Mouse (Mus musculus) intestine, postnatal 0 days (tissue): ENCODE measurements around the gene Akap8l. TPM values are rescaled to one million over a fixed set of nuclear protein-coding genes. Genes with fewer than 3 reads are reported as not detected.

Experiments
- ATAC-seq: fragments of 200-750 bp; cut with Nextera tagmentation; 2 replicates; pipeline ENCODE4 v1.8.0; 2017; ENCODE audit warnings: mild to moderate bottlenecking, moderate TSS enrichment, moderate library complexity
- H3K27ac ChIP-seq: fragments of 300-500 bp; sonication (generic); 2 replicates; pipeline ENCODE4 v1.5.1; 2014; ENCODE audit warnings: mild to moderate bottlenecking, low read depth, low read length, moderate library complexity
- H3K27me3 ChIP-seq: fragments of 300-500 bp; sonication (generic); replicated peaks from 2 replicates; pipeline ENCODE4 v1.6.1; 2014; ENCODE audit warnings: low read length, mixed read lengths; ENCODE audit not compliant: control insufficient read depth, insufficient read depth
- H3K36me3 ChIP-seq: fragments of 300-500 bp; sonication (generic); 2 replicates; pipeline ENCODE4 v1.6.1; 2014; ENCODE audit warnings: mild to moderate bottlenecking, moderate library complexity; ENCODE audit not compliant: control insufficient read depth, insufficient read depth
- H3K4me1 ChIP-seq: fragments of 300-500 bp; sonication (generic); replicated peaks from 2 replicates; pipeline ENCODE4 v1.6.1; 2014; ENCODE audit warnings: antibody characterized with exemption, low read length, mixed read lengths; ENCODE audit not compliant: control insufficient read depth, insufficient read depth
- H3K4me2 ChIP-seq: fragments of 300-500 bp; sonication (generic); replicated peaks from 2 replicates; pipeline ENCODE4 v1.6.1; 2014; ENCODE audit warnings: low read depth, mild to moderate bottlenecking, moderate library complexity
- H3K4me3 ChIP-seq: fragments of 300-500 bp; sonication (generic); 2 replicates; pipeline ENCODE4 v1.5.1; 2014; ENCODE audit warnings: low read depth, low read length
- H3K9ac ChIP-seq: fragments of 300-500 bp; sonication (generic); 2 replicates; pipeline ENCODE4 v1.6.1; 2014; ENCODE audit warnings: mild to moderate bottlenecking, low read depth, low read length
- H3K9me3 ChIP-seq: fragments of 300-500 bp; sonication (generic); 2 replicates; pipeline ENCODE4 v1.6.1; 2016; ENCODE audit warnings: mixed run types; ENCODE audit not compliant: control insufficient read depth
- CTCF ChIP-seq: sonication (generic); IDR thresholded peaks from 2 replicates; pipeline ENCODE4 v1.5.1; 2016; ENCODE audit warnings: low read depth, mild to moderate bottlenecking, control low read depth, antibody characterized with exemption, moderate library complexity
- WGBS: fragments of 180-500 bp; shearing (Covaris S2); extraction: QIAGEN DNeasy Blood & Tissue Kit; methylation state at CpG from one replicate; pipeline ENCODE4 v1.1.7; 2014; 5-methylcytosine and 5-hydroxymethylcytosine counted together
- polyA plus RNA-seq: library from polyadenylated mRNA; unstranded; fragments of >200 nt; fragmentation: Nextera tagmentation; extraction: Ambion mirVana; gene quantifications from 2 replicates; pipeline ENCODE4 v1.2.1, GENCODE M21; 2015

Akap8l gene
- polyA plus RNA-seq, result 21.6 and 26.8 TPM in 2 replicates

DNA sequence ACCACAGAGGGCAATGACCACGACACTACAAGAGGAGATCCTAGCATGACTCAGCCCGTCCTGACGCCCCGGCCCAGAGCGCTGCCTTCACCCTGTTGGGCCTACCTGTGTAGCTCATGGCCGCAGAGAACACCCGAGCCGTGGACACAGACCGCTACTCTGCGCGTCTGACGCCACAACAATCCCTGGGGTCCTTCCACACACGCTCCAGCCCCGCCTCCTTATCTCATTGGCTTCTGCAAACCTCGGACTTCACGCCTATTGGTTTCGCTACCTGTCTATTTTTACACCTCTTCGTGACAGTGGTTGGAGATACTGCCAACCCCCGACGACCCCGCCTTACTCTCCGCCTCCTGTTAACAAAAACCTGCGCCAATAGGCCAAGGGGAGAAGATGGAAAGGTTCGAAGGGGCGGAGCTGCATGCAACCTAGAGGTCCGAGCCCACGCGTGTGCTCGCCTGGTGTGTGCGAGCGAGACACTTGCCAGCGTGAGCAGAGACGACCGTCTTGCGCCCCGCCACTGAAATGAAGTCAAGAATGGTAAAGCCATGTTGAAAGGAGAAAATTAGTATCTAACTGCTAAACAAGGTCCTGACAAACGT, at the start of gene Akap8l:
TSS of gene Akap8l (minus strand) at position 226 of the 602 bp plus-strand sequence.
- peaks cover 17% of the 10 kb centered on the region for H3K36me3 ChIP-seq
- peak within 1 kb of the TSS; percentile 86 for H3K4me2 ChIP-seq
- H3K9me3 ChIP-seq, result no peaks in the 10 kb centered on the region
- peak within 1 kb of the TSS; percentile 61 for H3K9ac ChIP-seq
- ATAC-seq, result peak; percentile 98
- peak within 1 kb of the TSS; percentile 67 for H3K4me3 ChIP-seq
- no peaks in the 10 kb centered on the region for H3K4me1 ChIP-seq
- TF ChIP-seq CTCF, result no peak
- no peaks in the 10 kb centered on the region for H3K27me3 ChIP-seq
- WGBS, result under 1% methylated on average over 37 of the region's 37 CpGs
- H3K27ac ChIP-seq, result peak within 1 kb of the TSS; percentile 51

DNA sequence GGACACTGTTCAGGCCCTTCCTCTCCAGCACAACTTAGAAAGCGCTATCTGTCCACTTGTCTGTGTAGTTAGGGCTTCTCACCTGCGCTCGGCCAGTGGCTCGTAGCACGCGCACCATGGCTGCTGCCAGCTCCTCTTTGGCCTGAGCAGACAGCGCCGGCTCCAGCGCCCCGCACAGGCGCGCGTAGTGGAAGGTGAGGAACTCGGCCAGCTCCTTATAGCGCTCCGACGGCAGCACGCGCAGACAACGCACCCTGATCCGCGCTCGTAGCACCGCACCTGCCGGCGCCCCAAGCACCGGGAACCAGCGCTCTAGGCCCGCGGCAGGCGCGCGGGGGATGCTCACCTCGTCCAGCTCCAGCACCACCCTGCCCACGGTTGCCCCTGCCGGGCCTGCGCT, 45.9 kb upstream of the Akap8l start:
- peak overlapping the region; percentile 18; the same call in 1 of the 2 replicates for H3K4me3 ChIP-seq
- H3K9ac ChIP-seq, result no peak overlapping the region
- no peaks in the 10 kb centered on the region for H3K36me3 ChIP-seq
- no peak for TF ChIP-seq CTCF
- no peaks in the 10 kb centered on the region for H3K9me3 ChIP-seq
- H3K27me3 ChIP-seq, result peaks cover 63% of the 10 kb centered on the region
- H3K4me2 ChIP-seq, result peak overlapping the region; percentile 35; the same call in 1 of the 2 replicates
- WGBS, result 2% methylated on average over 37 of the region's 37 CpGs
- no peak for ATAC-seq
- no peak overlapping the region for H3K27ac ChIP-seq
- H3K4me1 ChIP-seq, result no peaks in the 10 kb centered on the region

DNA sequence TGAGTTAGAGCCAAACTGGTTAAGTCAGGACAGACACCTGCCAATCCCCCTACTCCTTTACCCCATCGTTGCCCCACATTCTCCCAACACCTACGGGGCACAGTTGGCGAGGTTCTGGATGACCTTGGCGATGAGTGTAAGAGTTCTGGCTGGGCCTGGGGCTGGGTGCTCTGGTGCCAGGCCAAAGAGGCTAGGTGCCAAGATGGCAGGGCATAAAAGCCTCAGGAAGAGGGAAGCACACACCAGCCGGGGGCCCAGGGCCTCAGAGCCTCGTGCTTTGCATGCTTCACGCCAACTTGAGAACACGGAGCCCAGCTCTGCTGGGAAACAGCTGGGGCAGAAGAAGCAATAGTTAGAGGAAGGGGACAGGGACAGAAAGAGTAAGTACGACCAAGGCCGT, 43.5 kb upstream of the Akap8l start:
- no peaks in the 10 kb centered on the region for H3K36me3 ChIP-seq
- no peak for TF ChIP-seq CTCF
- WGBS, result 83% methylated on average over 10 of the region's 10 CpGs
- no peak overlapping the region for H3K27ac ChIP-seq
- no peak for ATAC-seq
- no peak overlapping the region for H3K4me3 ChIP-seq
- H3K9ac ChIP-seq, result no peak overlapping the region
- peaks cover 64% of the 10 kb centered on the region for H3K27me3 ChIP-seq
- H3K4me1 ChIP-seq, result no peaks in the 10 kb centered on the region
- no peaks in the 10 kb centered on the region for H3K9me3 ChIP-seq
- H3K4me2 ChIP-seq, result no peak overlapping the region

DNA sequence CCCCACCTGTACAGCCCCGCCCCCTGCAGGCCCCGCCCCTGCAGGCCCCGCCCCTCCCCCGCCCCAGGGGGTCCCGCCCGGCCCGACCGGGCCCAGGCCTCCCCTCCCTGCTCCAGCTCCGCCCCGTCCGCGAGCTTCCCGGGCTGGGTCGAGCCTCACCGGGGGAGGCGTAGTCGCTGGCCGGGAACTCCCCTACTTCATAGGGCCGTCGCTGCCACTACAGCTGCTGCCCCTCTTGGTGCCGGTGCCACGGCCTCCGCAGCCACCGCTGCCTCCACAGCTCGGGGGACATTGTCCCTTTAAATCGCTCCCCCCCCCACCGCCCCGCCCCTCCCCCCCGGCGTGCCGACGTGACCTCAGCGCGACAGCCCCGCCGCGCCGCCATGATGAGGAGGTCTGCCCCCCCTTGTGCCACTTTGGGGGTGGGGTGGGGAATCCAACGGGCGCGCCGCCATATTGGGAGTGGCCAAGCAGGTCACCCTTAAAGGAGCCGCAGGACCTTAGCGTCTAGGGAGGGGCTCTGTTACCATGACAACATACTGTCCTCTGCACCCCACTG, 38.8 kb upstream of the Akap8l start, which contains the start of gene Wiz:
TSS of gene Wiz (minus strand) at position 339 of the 559 bp plus-strand sequence.
- Histone ChIP-seq H3K27me3 (peaks cover 24% of the 10 kb centered on the region), H3K36me3 (peaks cover 2% of the 10 kb centered on the region; the same call in 1 of the 2 replicates), H3K9me3 (no peaks in the 10 kb centered on the region), H3K4me1 (peaks cover 6% of the 10 kb centered on the region), H3K9ac (peak within 1 kb of the TSS; percentile 85), H3K4me2 (peak within 1 kb of the TSS; percentile 100), H3K27ac (peak within 1 kb of the TSS; percentile 84), H3K4me3 (peak within 1 kb of the TSS; percentile 76)
- 1% methylated on average over 30 of the region's 44 CpGs for WGBS
- no peak for TF ChIP-seq CTCF
- ATAC-seq, result peak; percentile 88

DNA sequence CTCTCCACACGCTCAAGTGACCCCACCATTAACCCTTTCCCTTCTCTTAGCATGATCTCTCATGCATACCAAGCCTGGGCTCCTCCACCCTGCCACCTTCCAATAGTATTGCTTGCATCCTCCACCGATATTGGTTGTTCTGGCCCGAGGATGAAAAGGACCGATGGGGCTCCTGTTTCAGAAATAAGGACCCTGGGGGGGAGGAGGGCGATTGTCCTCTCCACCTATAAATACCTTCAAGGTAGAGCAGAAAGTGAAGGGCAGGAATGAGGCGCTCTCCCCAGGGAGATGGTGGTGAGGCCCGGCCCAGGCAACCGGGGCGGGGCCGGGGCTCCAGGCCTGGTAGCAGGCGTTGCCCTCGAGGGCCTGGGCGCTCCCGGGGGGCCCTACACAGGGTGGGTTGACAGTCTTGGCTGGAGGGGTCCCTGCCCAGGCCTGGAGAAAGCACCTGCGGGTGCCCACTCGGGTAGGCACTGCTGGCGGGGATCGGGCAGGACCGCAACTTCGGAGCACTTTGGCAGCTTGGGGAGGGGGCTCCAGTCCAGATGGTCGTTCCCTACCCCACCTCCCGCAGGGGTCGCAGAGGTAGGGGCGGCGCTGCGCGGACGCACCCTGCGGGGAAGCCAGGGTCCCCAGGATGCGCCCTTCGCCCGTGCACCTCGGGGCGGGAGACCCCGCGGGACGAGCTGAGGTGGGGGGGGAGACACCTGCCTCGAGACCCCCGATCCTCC, 38.1 kb upstream of the Akap8l start:
- Histone ChIP-seq H3K4me2 (peak overlapping the region; percentile 100), H3K36me3 (peaks cover 3% of the 10 kb centered on the region), H3K27me3 (peaks cover 19% of the 10 kb centered on the region), H3K9me3 (no peaks in the 10 kb centered on the region), H3K4me1 (peaks cover 6% of the 10 kb centered on the region), H3K27ac (peak overlapping the region; percentile 84), H3K9ac (peak overlapping the region; percentile 85), H3K4me3 (peak overlapping the region; percentile 76)
- under 1% methylated on average over 29 of the region's 39 CpGs for WGBS
- no peak for TF ChIP-seq CTCF
- ATAC-seq, result peak; percentile 64

DNA sequence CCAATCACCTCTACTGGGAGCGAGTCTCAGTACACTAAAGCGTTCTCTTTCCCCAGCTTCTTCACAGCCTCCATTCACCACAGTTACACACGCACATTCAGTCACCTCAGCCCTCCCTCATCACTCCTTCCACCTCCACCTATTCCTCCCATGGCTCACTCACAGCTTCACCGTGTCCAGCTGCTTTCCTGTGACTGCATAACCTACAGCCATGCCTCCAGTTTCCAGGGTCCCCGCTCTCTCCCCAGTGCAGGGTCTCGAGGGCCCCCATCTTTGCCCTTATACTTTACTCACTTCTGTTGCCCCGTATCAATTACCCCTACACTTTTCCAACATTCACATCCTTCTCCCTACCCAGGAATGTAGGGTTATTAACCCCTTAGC, 37.6 kb upstream of the Akap8l start:
- no peak for TF ChIP-seq CTCF
- H3K4me2 ChIP-seq, result peak overlapping the region; percentile 100
- no peak overlapping the region; the same call in 1 of the 2 replicates for H3K27ac ChIP-seq
- H3K27me3 ChIP-seq, result peaks cover 13% of the 10 kb centered on the region
- H3K4me1 ChIP-seq, result peaks cover 6% of the 10 kb centered on the region
- no peak for ATAC-seq
- H3K36me3 ChIP-seq, result peaks cover 6% of the 10 kb centered on the region
- H3K9ac ChIP-seq, result peak overlapping the region; percentile 85; the same call in 1 of the 2 replicates
- H3K4me3 ChIP-seq, result peak overlapping the region; percentile 76
- H3K9me3 ChIP-seq, result no peaks in the 10 kb centered on the region
- 44% methylated on average over 7 of the region's 7 CpGs for WGBS
